8 mouse cellular contexts compared by ENCODE assay signal in genomic region chr2:30593636-30594310, GRCm38 (mm10). TPM values are rescaled to one million over a fixed set of nuclear protein-coding genes. Genes with fewer than 3 reads are reported as not detected.
DNase-seq lines count a peak whose midpoint lies in the region; ATAC-seq and TF ChIP-seq lines count a peak whose summit lies in the region.

No protein-coding gene starts in this region.

- TF ChIP-seq POLR2A in liver, adult 2 months (IDR thresholded peaks at IDR 0.05; ENCODE audit: extremely low read depth, insufficient read depth, low read length), result no peak
- no peak; the same call in 1 of the 2 replicates for TF ChIP-seq POLR2A in embryonic fibroblast, embryonic 13.5 days (IDR thresholded peaks at IDR 0.05; ENCODE audit: low read depth, low read length)

- H3K27ac ChIP-seq in liver, adult 2 months (replicated peaks; ENCODE audit: insufficient read depth, low read depth, low read length), result peak overlapping the region; percentile 70
- peak overlapping the region; percentile 88 for H3K27ac ChIP-seq in embryonic fibroblast, embryonic 13.5 days (ENCODE audit: insufficient read depth, low read length)
- peak overlapping the region; percentile 69; the same call in 1 of the 2 replicates for H3K27ac ChIP-seq in intestine, postnatal 0 days (ENCODE audit: low read depth, low read length)
- H3K27ac ChIP-seq in neural tube, embryonic 12.5 days, result peak overlapping the region; percentile 93

- H3K4me2 ChIP-seq in intestine, postnatal 0 days (replicated peaks; ENCODE audit: low read depth), result peak overlapping the region; percentile 68; the same call in 1 of the 2 replicates
- peak overlapping the region; percentile 63; the same call in 1 of the 2 replicates for H3K4me2 ChIP-seq in neural tube, embryonic 12.5 days (replicated peaks)

- H3K36me3 ChIP-seq in liver, adult 2 months (ENCODE audit: control insufficient read depth, insufficient read depth, low read length), result no peaks in the 10 kb centered on the region
- no peaks in the 10 kb centered on the region for H3K36me3 ChIP-seq in intestine, postnatal 0 days (ENCODE audit: control insufficient read depth, insufficient read depth)
- H3K36me3 ChIP-seq in neural tube, embryonic 12.5 days, result no peaks in the 10 kb centered on the region

- H3K4me3 ChIP-seq in liver, adult 2 months (ENCODE audit: insufficient read depth, low read depth, low read length), result no peak overlapping the region
- H3K4me3 ChIP-seq in embryonic fibroblast, embryonic 13.5 days (ENCODE audit: insufficient read depth, low read length), result no peak overlapping the region
- no peak overlapping the region for H3K4me3 ChIP-seq in intestine, postnatal 0 days (ENCODE audit: low read depth, low read length)
- no peak overlapping the region for H3K4me3 ChIP-seq in neural tube, embryonic 12.5 days

- no peak for ATAC-seq in intestine, postnatal 0 days
- ATAC-seq in neural tube, embryonic 12.5 days (ENCODE audit: low FRiP score, low read depth), result no peak

- no peak for DNase-seq in liver, adult 2 months (ENCODE audit: extremely low read depth, low read depth, low spot score)
- no peak for DNase-seq in liver
- DNase-seq in urinary bladder, postnatal 25 days (ENCODE audit: low spot score), result no peak
- no peak for DNase-seq in retina, postnatal 1 day
- no peak for DNase-seq in right cerebral cortex, postnatal 4 days

- peaks cover 2% of the 10 kb centered on the region for H3K4me1 ChIP-seq in liver, adult 2 months (ENCODE audit: control insufficient read depth, insufficient read depth, low read length)
- H3K4me1 ChIP-seq in embryonic fibroblast, embryonic 13.5 days (ENCODE audit: control insufficient read depth, insufficient read depth, low read length), result no peaks in the 10 kb centered on the region; the same call in 1 of the 2 replicates
- no peaks in the 10 kb centered on the region for H3K4me1 ChIP-seq in intestine, postnatal 0 days (replicated peaks; ENCODE audit: control insufficient read depth, insufficient read depth, low read length)
- H3K4me1 ChIP-seq in neural tube, embryonic 12.5 days, result peaks cover 26% of the 10 kb centered on the region

- H3K79me2 ChIP-seq in liver, adult 2 months (ENCODE audit: control insufficient read depth, insufficient read depth, low read length), result no peaks in the 10 kb centered on the region

- H3K9me3 ChIP-seq in intestine, postnatal 0 days (ENCODE audit: control insufficient read depth), result no peaks in the 10 kb centered on the region
- H3K9me3 ChIP-seq in neural tube, embryonic 12.5 days, result no peaks in the 10 kb centered on the region

- H3K9ac ChIP-seq in liver, adult 2 months (ENCODE audit: low read depth, low read length), result no peak overlapping the region
- H3K9ac ChIP-seq in intestine, postnatal 0 days (ENCODE audit: low read depth, low read length), result no peak overlapping the region
- H3K9ac ChIP-seq in neural tube, embryonic 12.5 days, result no peak overlapping the region

- WGBS in liver, adult 2 months, result 79% methylated on average over 13 of the region's 13 CpGs
- 71% methylated on average over 13 of the region's 13 CpGs for WGBS in intestine, postnatal 0 days
- 75% methylated on average over 13 of the region's 13 CpGs for WGBS in neural tube, embryonic 12.5 days

- no peak for TF ChIP-seq CTCF in liver, adult 2 months (IDR thresholded peaks at IDR 0.05; ENCODE audit: low read depth, low read length)
- no peak for TF ChIP-seq CTCF in embryonic fibroblast, embryonic 13.5 days (IDR thresholded peaks at IDR 0.05; ENCODE audit: borderline replicate concordance, insufficient read depth, low read length)
- TF ChIP-seq CTCF in intestine, postnatal 0 days (IDR thresholded peaks at IDR 0.05; ENCODE audit: low read depth), result no peak

- no peaks in the 10 kb centered on the region for H3K27me3 ChIP-seq in liver, adult 2 months (ENCODE audit: control insufficient read depth, insufficient read depth, low read length)
- H3K27me3 ChIP-seq in intestine, postnatal 0 days (replicated peaks; ENCODE audit: control insufficient read depth, insufficient read depth, low read length), result no peaks in the 10 kb centered on the region
- no peaks in the 10 kb centered on the region for H3K27me3 ChIP-seq in neural tube, embryonic 12.5 days (replicated peaks)

RNA-seq across cellular contexts. Expression of gene Cstad, which starts 1.1 kb away (rescaled TPM):
- total RNA-seq in liver, adult 2 months (2014; rRNA removed), result 0.46 TPM in 1 of 2 replicates, not detected in the other
- polyA plus RNA-seq in liver, adult 2 months (2012; rRNA removed), result not detected in 2 replicates
- polyA plus RNA-seq in embryonic fibroblast, embryonic 13.5 days (2011; ENCODE audit: insufficient read length, low read depth, missing spikeins), result 2.8 and 3.4 TPM in 2 replicates
- 0.53 and 0.63 TPM in 2 replicates for polyA plus RNA-seq in intestine, postnatal 0 days (2015; fragmentation: Nextera tagmentation; extraction: Ambion mirVana)
- polyA plus RNA-seq in neural tube, embryonic 12.5 days (2016; fragmentation: Nextera tagmentation; extraction: Ambion mirVana), result 0.57 and 1.3 TPM in 2 replicates
